In genomic region chr4:55532407-55533195, GRCm38 (mm10) we compare ENCODE assay signal across 8 mouse cellular contexts. TPM values are rescaled to one million over a fixed set of nuclear protein-coding genes. Genes with fewer than 3 reads are reported as not detected.
A peak's percentile ranks its signal among the peaks of the same experiment; 100 is the strongest.
DNase-seq lines count a peak whose midpoint lies in the region; ATAC-seq lines count a peak whose summit lies in the region.

Klf4 (minus strand) TSS chr4:55532466.

- WGBS in hindbrain, embryonic 11.5 days: under 1% methylated on average over 60 of the region's 99 CpGs

- H3K9ac ChIP-seq in hindbrain, embryonic 11.5 days (ENCODE audit: low read depth, low read length): peak within 1 kb of the TSS; percentile 66

- H3K9me3 ChIP-seq in hindbrain, embryonic 11.5 days (ENCODE audit: control insufficient read depth, low read length): no peaks in the 10 kb centered on the region

- peak; percentile 93 for DNase-seq in MN1 (ENCODE audit: low spot score)
- DNase-seq in cerebellum, adult 8-10 months: peak; percentile 11
- DNase-seq in frontal cortex, postnatal 10 days (ENCODE audit: low spot score in 2 of 2): peak; percentile 82 to 89
- peak; percentile 95 for DNase-seq in hindbrain, embryonic 11.5 days (ENCODE audit: low spot score)
- DNase-seq in layer of hippocampus, postnatal 14 days (ENCODE audit: low spot score in 2 of 2): peak; percentile 83 to 89
- DNase-seq in lung, postnatal 10 days: peak; percentile 95
- DNase-seq in ovary, postnatal 14 days (ENCODE audit: low spot score): peak; percentile 91
- DNase-seq in thymus, postnatal 10 days (ENCODE audit: low spot score in 2 of 2): peak; percentile 89 to 96

- no peaks in the 10 kb centered on the region for H3K36me3 ChIP-seq in hindbrain, embryonic 11.5 days (ENCODE audit: control insufficient read depth, insufficient read depth, low read length)

- peaks cover 2% of the 10 kb centered on the region; the same call in 1 of the 2 replicates for H3K4me1 ChIP-seq in hindbrain, embryonic 11.5 days (replicated peaks; ENCODE audit: control insufficient read depth, insufficient read depth, low read length)

- H3K27me3 ChIP-seq in hindbrain, embryonic 11.5 days (ENCODE audit: control insufficient read depth, insufficient read depth, low read length): peaks cover 29% of the 10 kb centered on the region

- peak within 1 kb of the TSS; percentile 57 for H3K4me3 ChIP-seq in hindbrain, embryonic 11.5 days (ENCODE audit: low read depth, low read length)

- peak within 1 kb of the TSS; percentile 56 for H3K27ac ChIP-seq in hindbrain, embryonic 11.5 days (ENCODE audit: low read depth, low read length)

- ATAC-seq in hindbrain, embryonic 11.5 days (ENCODE audit: low FRiP score): peak; percentile 92

- peak within 1 kb of the TSS; percentile 90 for H3K4me2 ChIP-seq in hindbrain, embryonic 11.5 days (replicated peaks; ENCODE audit: low read depth, low read length)

RNA-seq across cellular contexts. Expression of gene Klf4, which starts in this region (rescaled TPM):
- polyA plus RNA-seq in hindbrain, embryonic 11.5 days (2014; fragmentation: Nextera tagmentation; extraction: Ambion mirVana): 1.6 and 2.2 TPM in 2 replicates
- 1 to 10 TPM; 5.2 to 8.2 TPM for total RNA-seq in layer of hippocampus, postnatal 14 days (2021)

Comparison
In these comparisons a context has a peak if more than half of its experiments do, and no peak if none do; other contexts are left out.
1. Peak in every context shown above with its lines: DNase-seq, ATAC-seq, H3K4me3 ChIP-seq and H3K27ac ChIP-seq.
2. DNase-seq: peak in every context shown above with its lines; median percentile 95 in hindbrain, embryonic 11.5 days; 95 in lung, postnatal 10 days; 93 in MN1; 92 in thymus, postnatal 10 days; 91 in ovary, postnatal 14 days; 86 in layer of hippocampus, postnatal 14 days; 86 in frontal cortex, postnatal 10 days; 11 in cerebellum, adult 8-10 months.